Mouse (Mus musculus) embryonic facial prominence, embryonic 15.5 days (tissue): ENCODE measurements around the gene Cep63. TPM values are rescaled to one million over a fixed set of nuclear protein-coding genes. Genes with fewer than 3 reads are reported as not detected.

ENCODE experiments used
- ATAC-seq: fragments of 200-750 bp; cut with Nextera tagmentation; 2 replicates; pipeline ENCODE4 v1.8.0; 2017; ENCODE audit warnings: low read depth, moderate TSS enrichment; ENCODE audit not compliant: insufficient number of reproducible peaks, low FRiP score, low TSS enrichment
- H3K27ac ChIP-seq: fragments of 300-500 bp; sonication (generic); replicated peaks from 2 replicates; pipeline ENCODE4 v1.5.1; 2015; ENCODE audit warnings: mild to moderate bottlenecking, inconsistent platforms
- H3K27me3 ChIP-seq: fragments of 300-500 bp; sonication (generic); 2 replicates; pipeline ENCODE4 v1.6.1; 2015; ENCODE audit warnings: inconsistent platforms
- H3K36me3 ChIP-seq: fragments of 300-500 bp; sonication (generic); 2 replicates; pipeline ENCODE4 v1.6.1; 2015; ENCODE audit warnings: mild to moderate bottlenecking, inconsistent platforms
- H3K4me1 ChIP-seq: fragments of 300-500 bp; sonication (generic); 2 replicates; pipeline ENCODE4 v1.6.1; 2015; ENCODE audit warnings: inconsistent platforms
- H3K4me2 ChIP-seq: fragments of 300-500 bp; sonication (generic); replicated peaks from 2 replicates; pipeline ENCODE4 v1.6.1; 2015; ENCODE audit warnings: mild to moderate bottlenecking, inconsistent platforms
- H3K4me3 ChIP-seq: fragments of 300-500 bp; sonication (generic); replicated peaks from 2 replicates; pipeline ENCODE4 v1.5.1; 2015; ENCODE audit warnings: mild to moderate bottlenecking, inconsistent platforms
- H3K9ac ChIP-seq: fragments of 300-500 bp; sonication (generic); 2 replicates; pipeline ENCODE4 v1.6.1; 2015; ENCODE audit warnings: inconsistent platforms
- H3K9me3 ChIP-seq: fragments of 300-500 bp; sonication (generic); replicated peaks from 2 replicates; pipeline ENCODE4 v1.6.1; 2016; ENCODE audit warnings: inconsistent platforms
- WGBS: fragments of 180-500 bp; shearing (Covaris S2); methylation state at CpG from one replicate; pipeline ENCODE4 v1.1.7; 2015; 5-methylcytosine and 5-hydroxymethylcytosine counted together
- polyA plus RNA-seq: library from polyadenylated mRNA; unstranded; fragments of >200 nt; fragmentation: Nextera tagmentation; extraction: Ambion mirVana; gene quantifications from 2 replicates; pipeline ENCODE4 v1.2.1, GENCODE M21; 2015

The Cep63 gene
- polyA plus RNA-seq, 1 experiment from 2014 or later = 49.3 TPM

DNA sequence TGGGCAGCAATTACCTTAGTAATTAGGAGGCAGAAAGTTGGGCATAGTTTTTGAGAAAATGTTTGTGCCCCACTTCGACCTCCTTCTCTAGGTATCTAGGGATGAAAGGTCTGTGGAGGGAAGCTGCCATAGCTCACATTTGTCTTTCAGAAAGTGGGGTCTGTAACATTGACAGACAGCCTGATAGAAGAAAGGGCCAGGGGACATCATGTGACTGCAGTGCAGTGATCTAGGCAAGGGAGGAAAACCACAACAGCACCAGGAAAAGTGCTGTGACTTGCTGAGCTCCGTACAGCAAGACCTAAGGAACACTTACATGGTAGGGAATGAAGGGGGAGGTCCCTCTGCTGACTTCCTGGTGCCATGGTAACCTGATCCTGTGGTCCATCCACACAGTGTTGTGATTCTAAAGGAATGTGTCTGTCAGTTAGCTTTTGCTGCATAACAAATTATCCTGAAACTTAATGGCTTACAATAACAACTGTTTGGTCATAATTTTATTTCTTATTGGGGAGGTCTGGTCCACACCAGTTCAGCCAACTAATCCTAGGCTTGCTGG lies 5.3 kb upstream of the Cep63 start:
- no peak for ATAC-seq
- Histone ChIP-seq H3K27me3 (no peaks in the 10 kb centered on the region), H3K4me2 (no peak overlapping the region), H3K36me3 (peaks cover 23% of the 10 kb centered on the region; the same call in 1 of the 2 replicates), H3K27ac (peak overlapping the region; percentile 17; the same call in 1 of the 2 replicates), H3K9me3 (no peaks in the 10 kb centered on the region), H3K4me1 (peaks cover 12% of the 10 kb centered on the region), H3K4me3 (no peak overlapping the region), H3K9ac (no peak overlapping the region)
- 45% methylated on average over 2 of the region's 2 CpGs for WGBS

- H3K9ac ChIP-seq = no peak overlapping the region
- H3K4me2 ChIP-seq = no peak overlapping the region
- H3K9me3 ChIP-seq = no peaks in the 10 kb centered on the region
- WGBS = 52% methylated on average over 7 of the region's 7 CpGs
- no peak overlapping the region for H3K27ac ChIP-seq
- no peaks in the 10 kb centered on the region for H3K27me3 ChIP-seq
- ATAC-seq = no peak
- no peak overlapping the region for H3K4me3 ChIP-seq
- peaks cover 14% of the 10 kb centered on the region for H3K4me1 ChIP-seq
- peaks cover 15% of the 10 kb centered on the region; the same call in 1 of the 2 replicates for H3K36me3 ChIP-seq
These were observed 2.7 kb upstream of the Cep63 start for GRCm38 (mm10) chr9:102629052-102629451.

DNA sequence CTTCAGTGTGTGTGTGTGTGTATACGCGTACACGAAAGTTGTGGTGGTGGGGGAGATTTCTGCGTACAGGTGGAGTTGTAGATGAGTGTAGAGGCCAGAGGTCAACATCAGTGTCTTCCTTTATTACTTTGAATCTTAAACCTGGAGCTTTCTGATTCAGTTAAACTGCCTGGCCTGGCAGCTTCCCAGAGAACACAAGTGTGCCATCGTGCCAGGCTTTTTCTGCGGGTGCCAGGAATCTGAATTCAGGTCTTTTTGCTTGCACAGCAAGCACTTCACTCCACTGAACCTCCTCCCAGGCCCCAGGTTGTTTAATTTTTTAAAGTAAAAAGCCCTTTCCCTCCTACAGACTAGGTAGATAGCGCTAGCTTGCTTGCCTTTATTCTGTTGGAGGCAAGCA lies 1.1 kb upstream of the Cep63 start:
- no peak for ATAC-seq
- peak overlapping the region; percentile 98; the same call in 1 of the 2 replicates for H3K9ac ChIP-seq
- 0 out of 2 replicates have a peak, but pooled peaks cover 12% of the 10 kb centered on the region for H3K36me3 ChIP-seq
- H3K4me2 ChIP-seq = peak overlapping the region; percentile 76
- H3K27ac ChIP-seq = peak overlapping the region; percentile 98; the same call in 1 of the 2 replicates
- 79% methylated on average over 7 of the region's 7 CpGs for WGBS
- H3K27me3 ChIP-seq = no peaks in the 10 kb centered on the region
- H3K4me1 ChIP-seq = peaks cover 14% of the 10 kb centered on the region
- H3K4me3 ChIP-seq = peak overlapping the region; percentile 96
- no peaks in the 10 kb centered on the region for H3K9me3 ChIP-seq

DNA sequence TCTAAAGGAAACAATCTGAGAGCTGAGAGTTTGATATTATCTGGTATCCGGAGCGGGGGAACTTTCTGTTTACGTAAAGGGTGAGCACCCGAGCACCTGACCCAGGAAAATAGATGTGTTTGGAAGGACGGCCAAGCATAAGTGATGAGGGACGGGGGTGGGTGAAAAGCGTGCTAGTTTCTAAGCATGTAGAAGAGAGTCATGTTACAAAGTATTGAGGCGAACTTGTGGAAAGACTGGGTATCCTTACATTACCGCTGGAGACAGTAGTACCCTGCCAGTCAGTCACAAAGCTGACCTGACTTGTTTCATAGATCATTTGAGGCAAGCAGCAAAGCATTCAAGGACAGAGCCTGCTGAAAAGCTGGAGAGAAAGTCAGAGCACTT lies 498 bp upstream of the Cep63 start:
- Histone ChIP-seq H3K9ac (peak overlapping the region; percentile 98), H3K4me3 (peak overlapping the region; percentile 96), H3K4me1 (peaks cover 14% of the 10 kb centered on the region), H3K9me3 (no peaks in the 10 kb centered on the region), H3K4me2 (peak overlapping the region; percentile 76), H3K27me3 (no peaks in the 10 kb centered on the region), H3K27ac (peak overlapping the region; percentile 98), H3K36me3 (0 out of 2 replicates have a peak, but pooled peaks cover 8% of the 10 kb centered on the region)
- WGBS = under 1% methylated on average over 9 of the region's 9 CpGs
- ATAC-seq = no peak

DNA sequence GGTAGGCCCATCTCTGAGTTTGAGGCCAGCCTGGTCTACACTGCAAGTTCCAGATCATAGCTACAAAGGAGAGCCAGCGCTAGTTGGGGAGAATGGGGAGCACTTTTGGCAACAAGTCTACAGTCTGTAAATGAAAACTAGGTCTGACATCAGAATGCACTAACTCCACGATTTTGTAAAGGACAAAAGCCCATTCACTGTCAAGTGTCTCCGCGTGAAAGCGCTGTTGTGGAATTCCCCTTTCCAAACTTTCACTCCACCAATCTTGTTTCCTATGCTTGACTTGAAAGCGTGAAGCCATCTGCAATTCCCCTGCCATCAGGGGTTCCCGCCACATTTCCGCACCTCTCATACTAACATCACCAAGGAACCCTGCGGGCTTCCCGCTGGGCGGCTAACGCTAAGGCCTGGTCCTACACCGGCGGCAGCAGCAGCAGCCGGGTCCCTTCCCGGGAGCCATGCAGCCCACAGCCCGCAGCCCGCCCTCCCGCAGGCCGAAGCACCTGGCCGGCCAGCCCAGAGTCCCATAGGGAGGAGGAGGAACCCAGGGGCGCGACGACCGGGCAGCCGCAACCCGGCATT lies 842 bp downstream of the Cep63 start:
- H3K4me3 ChIP-seq = peak overlapping the region; percentile 96
- under 1% methylated on average over 27 of the region's 27 CpGs for WGBS
- H3K9me3 ChIP-seq = no peaks in the 10 kb centered on the region
- H3K27ac ChIP-seq = peak overlapping the region; percentile 98
- peak overlapping the region; percentile 76 for H3K4me2 ChIP-seq
- H3K36me3 ChIP-seq = 0 out of 2 replicates have a peak, but pooled peaks cover 8% of the 10 kb centered on the region
- peak overlapping the region; percentile 98 for H3K9ac ChIP-seq
- peaks cover 14% of the 10 kb centered on the region for H3K4me1 ChIP-seq
- ATAC-seq = peak; percentile 64
- no peaks in the 10 kb centered on the region for H3K27me3 ChIP-seq

- ATAC-seq = no peak
- 89% methylated on average over 7 of the region's 7 CpGs for WGBS
These were observed 2.8 kb downstream of the Cep63 start for GRCm38 (mm10) chr9:102623581-102623980.

GRCm38 (mm10) chr9:102622876-102623275 lies 3.5 kb downstream of the Cep63 start:
- Histone ChIP-seq H3K4me3 (no peak overlapping the region), H3K27ac (no peak overlapping the region)
- 79% methylated on average over 6 of the region's 6 CpGs for WGBS

More at GRCm38 (mm10) chr9:102623581-102623980, 2.8 kb downstream of the Cep63 start:
- H3K9ac ChIP-seq = no peak overlapping the region
- H3K4me2 ChIP-seq = no peak overlapping the region
- no peaks in the 10 kb centered on the region for H3K36me3 ChIP-seq
- H3K4me3 ChIP-seq = no peak overlapping the region
- H3K27ac ChIP-seq = 0 out of 2 replicates have a peak overlapping the region, but pooled peaks have one; percentile 5
- H3K4me1 ChIP-seq = peaks cover 11% of the 10 kb centered on the region
- no peaks in the 10 kb centered on the region for H3K9me3 ChIP-seq
- H3K27me3 ChIP-seq = no peaks in the 10 kb centered on the region

GRCm38 (mm10) chr9:102622192-102622857 lies 4.0 kb downstream of the Cep63 start:
- no peak overlapping the region for H3K9ac ChIP-seq
- H3K36me3 ChIP-seq = peaks cover 10% of the 10 kb centered on the region; the same call in 1 of the 2 replicates
- 29% methylated on average over 5 of the region's 5 CpGs for WGBS
- ATAC-seq = no peak
- H3K4me1 ChIP-seq = peaks cover 7% of the 10 kb centered on the region
- H3K4me2 ChIP-seq = no peak overlapping the region
- no peak overlapping the region for H3K4me3 ChIP-seq
- H3K27me3 ChIP-seq = no peaks in the 10 kb centered on the region
- no peaks in the 10 kb centered on the region for H3K9me3 ChIP-seq
- H3K27ac ChIP-seq = no peak overlapping the region

More at GRCm38 (mm10) chr9:102622876-102623275, 3.5 kb downstream of the Cep63 start:
- no peak for ATAC-seq
- Histone ChIP-seq H3K4me1 (peaks cover 11% of the 10 kb centered on the region), H3K9ac (no peak overlapping the region), H3K36me3 (peaks cover 5% of the 10 kb centered on the region; the same call in 1 of the 2 replicates), H3K27me3 (no peaks in the 10 kb centered on the region), H3K4me2 (no peak overlapping the region), H3K9me3 (no peaks in the 10 kb centered on the region)

DNA sequence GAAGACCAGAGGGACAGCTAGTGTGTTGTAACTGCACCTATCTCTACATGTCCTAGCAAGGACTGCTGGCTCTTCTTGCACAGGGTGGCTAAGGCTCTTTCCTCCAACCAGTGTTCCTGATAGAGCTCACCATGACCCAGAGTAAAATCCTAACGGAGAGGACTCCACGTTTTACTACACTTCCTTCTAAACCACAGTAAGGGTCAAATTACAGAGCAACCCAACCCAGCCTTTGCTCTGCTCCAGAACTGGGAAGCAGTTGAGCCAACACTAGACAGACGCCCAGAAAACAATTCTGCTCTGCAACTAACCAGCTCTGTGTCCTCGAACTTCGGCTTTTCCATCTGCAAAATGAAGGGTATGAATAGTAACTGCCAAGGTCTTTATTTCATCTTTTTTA lies 4.9 kb downstream of the Cep63 start:
- Histone ChIP-seq H3K27ac (no peak overlapping the region), H3K4me2 (no peak overlapping the region), H3K4me1 (peaks cover 3% of the 10 kb centered on the region; the same call in 1 of the 2 replicates), H3K9me3 (no peaks in the 10 kb centered on the region), H3K9ac (no peak overlapping the region), H3K4me3 (no peak overlapping the region), H3K27me3 (no peaks in the 10 kb centered on the region), H3K36me3 (peaks cover 17% of the 10 kb centered on the region)
- no peak for ATAC-seq
- 37% methylated on average over 5 of the region's 5 CpGs for WGBS

DNA sequence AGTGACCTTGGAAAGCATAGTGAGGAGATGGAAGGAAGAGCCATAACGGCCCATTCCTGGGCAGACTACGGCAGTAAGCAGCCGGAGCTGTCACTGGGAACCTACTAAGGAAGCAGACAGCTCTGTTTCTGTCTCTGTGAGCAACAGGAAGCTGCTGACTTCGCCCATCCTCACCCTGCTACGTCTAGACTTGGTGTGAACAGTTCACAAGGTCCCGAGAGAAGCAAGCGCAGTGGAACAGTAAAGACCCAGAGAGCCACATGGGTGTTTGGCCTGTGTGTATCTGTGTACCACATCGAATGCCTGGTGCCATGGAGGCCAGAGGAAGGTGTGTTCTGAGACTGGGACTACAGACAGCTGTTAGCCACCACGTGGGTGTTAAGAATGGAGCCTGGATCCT lies 10.1 kb downstream of the Cep63 start:
- no peak overlapping the region for H3K27ac ChIP-seq
- H3K4me3 ChIP-seq = no peak overlapping the region
- H3K4me1 ChIP-seq = no peaks in the 10 kb centered on the region
- ATAC-seq = no peak
- peaks cover 43% of the 10 kb centered on the region for H3K36me3 ChIP-seq
- 84% methylated on average over 9 of the region's 9 CpGs for WGBS
- no peak overlapping the region for H3K4me2 ChIP-seq
- H3K27me3 ChIP-seq = no peaks in the 10 kb centered on the region
- H3K9ac ChIP-seq = no peak overlapping the region
- H3K9me3 ChIP-seq = no peaks in the 10 kb centered on the region

- no peak overlapping the region for H3K4me3 ChIP-seq
- peaks cover 46% of the 10 kb centered on the region for H3K36me3 ChIP-seq
- no peaks in the 10 kb centered on the region for H3K9me3 ChIP-seq
These were observed 11.3 kb downstream of the Cep63 start for GRCm38 (mm10) chr9:102615071-102615470.

More at GRCm38 (mm10) chr9:102615071-102615470, 11.3 kb downstream of the Cep63 start:
- Histone ChIP-seq H3K4me1 (no peaks in the 10 kb centered on the region), H3K27ac (no peak overlapping the region), H3K27me3 (no peaks in the 10 kb centered on the region), H3K9ac (no peak overlapping the region), H3K4me2 (no peak overlapping the region)
- 75% methylated on average over 3 of the region's 3 CpGs for WGBS
- no peak for ATAC-seq
